Mouse (Mus musculus): ENCODE results near the gene Iqcg. TPM values are rescaled to one million over a fixed set of nuclear protein-coding genes. Genes with fewer than 3 reads are reported as not detected.
"Not testable (repeated sequence)": the region's sequence is repeated elsewhere in the genome, so short reads cannot be mapped to it uniquely, and the experiment has no call there.

Iqcg gene
- polyA plus RNA-seq, 1 experiment from 2014 or later, result 2.5 TPM

DNA sequence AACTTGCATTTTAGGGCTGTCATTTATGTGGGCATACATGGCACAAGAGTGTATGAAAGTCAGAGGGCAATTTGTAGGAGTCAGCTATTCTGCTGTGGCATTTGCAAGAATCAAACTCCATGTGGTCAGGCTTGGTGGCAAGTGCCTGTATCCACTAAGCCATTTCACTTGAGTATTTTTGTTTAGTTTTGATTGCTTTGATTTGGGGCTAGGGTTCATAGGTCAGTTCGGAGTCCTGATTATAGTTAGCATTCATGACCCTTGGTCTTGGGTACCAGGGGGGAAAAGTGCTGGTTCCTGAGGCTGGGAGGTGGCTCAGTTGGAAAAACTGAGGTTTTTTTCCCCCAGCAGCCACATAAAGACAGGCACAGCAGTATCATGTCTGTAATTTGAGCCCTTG is 3.5 kb upstream of the Iqcg start:
- 87% methylated on average over 1 of the region's 1 CpGs for WGBS
- Histone ChIP-seq H3K9ac (ENCODE audit: low read length) (no peak overlapping the region), H3K27ac (replicated peaks; ENCODE audit: low read depth, low read length) (no peak overlapping the region), H3K27me3 (ENCODE audit: control insufficient read depth, insufficient read depth, low read length) (no peaks in the 10 kb centered on the region), H3K4me3 (ENCODE audit: low read depth, low read length) (no peak overlapping the region), H3K9me3 (ENCODE audit: control insufficient read depth, low read length) (no peaks in the 10 kb centered on the region), H3K4me2 (ENCODE audit: low read depth, severe bottlenecking) (no peak overlapping the region), H3K36me3 (ENCODE audit: control insufficient read depth, insufficient read depth, low read length) (peaks cover 20% of the 10 kb centered on the region; the same call in 1 of the 2 replicates), H3K4me1 (ENCODE audit: control insufficient read depth, insufficient read depth, low read length) (peaks cover 11% of the 10 kb centered on the region)
- DNase-seq (ENCODE audit: low spot score), result no peak
- no peak for ATAC-seq (ENCODE audit: insufficient number of reproducible peaks, low FRiP score, low TSS enrichment, low read depth)

DNA sequence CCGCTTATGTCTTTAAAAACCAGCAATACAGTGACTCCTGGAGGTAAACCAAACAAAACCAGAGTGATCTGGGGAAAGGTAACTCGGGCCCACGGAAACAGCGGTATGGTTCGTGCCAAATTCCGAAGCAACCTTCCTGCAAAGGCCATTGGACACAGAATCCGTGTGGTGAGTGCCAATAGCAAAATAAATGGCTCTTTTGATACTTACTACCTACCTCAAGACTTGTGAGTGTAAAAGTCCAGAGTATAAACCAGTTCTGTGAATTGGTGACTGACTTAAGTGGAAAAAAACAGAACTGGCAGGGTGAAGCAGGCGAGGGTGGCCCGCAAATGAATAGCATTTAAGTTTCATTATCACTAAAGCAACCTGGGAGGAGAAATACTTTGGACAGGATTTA is 2.6 kb upstream of the Iqcg start:
- not testable (repeated sequence) for H3K27ac ChIP-seq (replicated peaks; ENCODE audit: low read depth, low read length); H3K4me3 ChIP-seq (ENCODE audit: low read depth, low read length); DNase-seq (ENCODE audit: low spot score); ATAC-seq (ENCODE audit: insufficient number of reproducible peaks, low FRiP score, low TSS enrichment, low read depth); H3K27me3 ChIP-seq (ENCODE audit: control insufficient read depth, insufficient read depth, low read length); H3K9ac ChIP-seq (ENCODE audit: low read length); H3K4me2 ChIP-seq (ENCODE audit: low read depth, severe bottlenecking); H3K4me1 ChIP-seq (ENCODE audit: control insufficient read depth, insufficient read depth, low read length); H3K9me3 ChIP-seq (ENCODE audit: control insufficient read depth, low read length)
- H3K36me3 ChIP-seq (ENCODE audit: control insufficient read depth, insufficient read depth, low read length), result peaks cover 20% of the 10 kb centered on the region; the same call in 1 of the 2 replicates
- 93% methylated on average over 9 of the region's 9 CpGs for WGBS

DNA sequence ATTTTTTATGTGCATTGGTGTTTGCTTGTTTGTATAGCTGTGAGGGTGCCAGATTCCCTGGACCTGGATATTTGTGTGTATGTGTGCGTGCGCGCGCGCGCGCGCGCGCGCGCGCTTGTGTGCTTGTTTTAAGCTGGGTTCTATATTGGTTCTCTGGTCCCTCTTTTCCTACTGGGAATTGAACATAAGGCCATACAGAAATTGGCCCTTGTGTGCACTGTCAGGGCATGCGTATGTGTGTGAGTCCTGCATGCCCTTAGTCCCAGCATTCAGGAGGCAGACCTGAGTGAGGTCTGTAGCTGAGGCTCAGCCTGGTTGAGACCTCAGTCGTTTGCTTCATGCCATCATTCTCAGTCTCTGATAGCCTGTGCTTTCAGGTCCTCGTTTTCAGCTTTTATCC is 2.0 kb upstream of the Iqcg start:
- Histone ChIP-seq H3K27me3 (ENCODE audit: control insufficient read depth, insufficient read depth, low read length) (no peaks in the 10 kb centered on the region), H3K36me3 (ENCODE audit: control insufficient read depth, insufficient read depth, low read length) (peaks cover 20% of the 10 kb centered on the region; the same call in 1 of the 2 replicates), H3K4me1 (ENCODE audit: control insufficient read depth, insufficient read depth, low read length) (peaks cover 7% of the 10 kb centered on the region), H3K27ac (replicated peaks; ENCODE audit: low read depth, low read length) (no peak overlapping the region), H3K4me3 (ENCODE audit: low read depth, low read length) (peak overlapping the region; percentile 14; the same call in 1 of the 2 replicates), H3K4me2 (ENCODE audit: low read depth, severe bottlenecking) (peak overlapping the region; percentile 35; the same call in 1 of the 2 replicates), H3K9ac (ENCODE audit: low read length) (peak overlapping the region; percentile 47; the same call in 1 of the 2 replicates), H3K9me3 (ENCODE audit: control insufficient read depth, low read length) (no peaks in the 10 kb centered on the region)
- DNase-seq (ENCODE audit: low spot score) (no peak), ATAC-seq (ENCODE audit: insufficient number of reproducible peaks, low FRiP score, low TSS enrichment, low read depth) (no peak)
- WGBS, result 86% methylated on average over 16 of the region's 16 CpGs

- H3K9me3 ChIP-seq (ENCODE audit: control insufficient read depth, low read length), result no peaks in the 10 kb centered on the region
- H3K4me3 ChIP-seq (ENCODE audit: low read depth, low read length), result peak overlapping the region; percentile 97
- DNase-seq (ENCODE audit: low spot score) (no peak), ATAC-seq (ENCODE audit: insufficient number of reproducible peaks, low FRiP score, low TSS enrichment, low read depth) (peak; percentile 7; the same call in 1 of the 2 replicates)
- peaks cover 20% of the 10 kb centered on the region; the same call in 1 of the 2 replicates for H3K36me3 ChIP-seq (ENCODE audit: control insufficient read depth, insufficient read depth, low read length)
- H3K4me1 ChIP-seq (ENCODE audit: control insufficient read depth, insufficient read depth, low read length), result peaks cover 5% of the 10 kb centered on the region
- H3K4me2 ChIP-seq (ENCODE audit: low read depth, severe bottlenecking), result peak overlapping the region; percentile 51
- no peaks in the 10 kb centered on the region for H3K27me3 ChIP-seq (ENCODE audit: control insufficient read depth, insufficient read depth, low read length)
- H3K27ac ChIP-seq (replicated peaks; ENCODE audit: low read depth, low read length), result peak overlapping the region; percentile 90
- peak overlapping the region; percentile 98 for H3K9ac ChIP-seq (ENCODE audit: low read length)
- WGBS, result under 1% methylated on average over 24 of the region's 24 CpGs
Observed at GRCm38 (mm10) chr16:33056786-33057185, 768 bp upstream of the Iqcg start.

DNA sequence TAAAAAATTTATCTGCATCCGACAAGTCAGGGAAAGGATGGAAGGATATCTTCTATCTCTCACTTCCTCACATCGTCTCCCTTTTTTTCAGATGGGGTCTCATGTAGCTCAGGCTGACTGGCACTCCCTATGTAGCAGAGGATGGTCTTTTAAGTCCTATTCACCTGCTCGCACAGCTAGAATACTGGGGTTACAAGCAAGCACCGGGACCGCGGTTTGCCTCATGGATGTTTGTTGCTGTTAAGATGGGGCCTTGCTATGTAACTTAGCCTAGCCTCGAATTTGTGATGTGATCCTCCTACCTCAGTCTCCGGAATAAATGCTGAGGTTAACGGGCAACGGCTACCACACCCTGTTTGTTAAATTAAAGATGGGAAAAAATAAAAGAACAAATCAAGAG is 363 bp downstream of the Iqcg start:
- Histone ChIP-seq H3K4me2 (ENCODE audit: low read depth, severe bottlenecking) (peak overlapping the region; percentile 45; the same call in 1 of the 2 replicates), H3K27ac (replicated peaks; ENCODE audit: low read depth, low read length) (no peak overlapping the region), H3K4me3 (ENCODE audit: low read depth, low read length) (peak overlapping the region; percentile 97; the same call in 1 of the 2 replicates), H3K9me3 (ENCODE audit: control insufficient read depth, low read length) (no peaks in the 10 kb centered on the region), H3K27me3 (ENCODE audit: control insufficient read depth, insufficient read depth, low read length) (no peaks in the 10 kb centered on the region), H3K4me1 (ENCODE audit: control insufficient read depth, insufficient read depth, low read length) (peaks cover 5% of the 10 kb centered on the region), H3K9ac (ENCODE audit: low read length) (no peak overlapping the region), H3K36me3 (ENCODE audit: control insufficient read depth, insufficient read depth, low read length) (peaks cover 18% of the 10 kb centered on the region; the same call in 1 of the 2 replicates)
- ATAC-seq (ENCODE audit: insufficient number of reproducible peaks, low FRiP score, low TSS enrichment, low read depth), result peak; percentile 48; the same call in 1 of the 2 replicates
- WGBS, result 24% methylated on average over 10 of the region's 10 CpGs
- no peak for DNase-seq (ENCODE audit: low spot score)

DNA sequence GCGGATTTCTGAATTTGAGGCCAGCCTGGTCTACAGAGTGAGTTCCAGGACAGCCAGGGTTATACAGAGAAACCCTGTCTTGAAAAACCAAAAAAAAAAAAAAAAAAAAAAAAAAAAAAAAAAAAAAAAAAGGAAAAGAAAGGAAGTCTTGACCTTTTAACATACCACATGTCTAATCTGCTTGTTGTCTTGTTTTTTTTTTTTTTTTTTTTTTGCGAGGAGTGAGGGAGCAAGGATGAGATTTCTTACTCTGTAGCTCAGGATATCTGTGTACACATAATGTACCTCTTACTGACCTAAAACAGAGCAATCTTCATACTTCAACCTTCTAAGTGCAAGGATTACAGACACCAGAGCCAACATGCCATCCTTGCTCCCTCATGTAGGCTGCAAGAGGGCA is 1.1 kb downstream of the Iqcg start:
- H3K4me2 ChIP-seq (ENCODE audit: low read depth, severe bottlenecking); DNase-seq (ENCODE audit: low spot score); H3K4me3 ChIP-seq (ENCODE audit: low read depth, low read length); H3K9me3 ChIP-seq (ENCODE audit: control insufficient read depth, low read length); H3K9ac ChIP-seq (ENCODE audit: low read length); ATAC-seq (ENCODE audit: insufficient number of reproducible peaks, low FRiP score, low TSS enrichment, low read depth); H3K4me1 ChIP-seq (ENCODE audit: control insufficient read depth, insufficient read depth, low read length); H3K27me3 ChIP-seq (ENCODE audit: control insufficient read depth, insufficient read depth, low read length); H3K27ac ChIP-seq (replicated peaks; ENCODE audit: low read depth, low read length): not testable (repeated sequence)
- H3K36me3 ChIP-seq (ENCODE audit: control insufficient read depth, insufficient read depth, low read length), result peaks cover 11% of the 10 kb centered on the region; the same call in 1 of the 2 replicates
- 85% methylated on average over 2 of the region's 2 CpGs for WGBS

DNA sequence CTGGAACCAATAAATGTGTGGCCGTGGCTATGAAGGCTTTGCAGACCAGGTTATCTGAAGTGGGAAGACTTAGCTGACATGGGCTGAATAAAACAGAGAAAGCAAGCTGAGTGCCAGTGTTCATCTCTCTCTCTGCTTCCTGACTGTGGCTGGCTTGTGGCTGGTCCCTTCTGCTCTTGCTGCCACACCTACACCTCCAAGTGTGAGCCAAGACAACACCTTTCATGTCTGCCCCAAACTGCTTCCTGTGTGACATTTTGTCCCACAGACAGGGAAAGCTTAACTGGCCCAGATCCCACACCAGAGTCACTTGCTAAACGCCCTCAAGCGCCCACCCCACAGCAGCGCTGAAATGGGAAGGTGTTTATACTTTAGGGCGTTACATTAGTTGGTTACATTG is 2.9 kb downstream of the Iqcg start:
- DNase-seq (ENCODE audit: low spot score) (no peak), ATAC-seq (ENCODE audit: insufficient number of reproducible peaks, low FRiP score, low TSS enrichment, low read depth) (no peak)
- Histone ChIP-seq H3K9me3 (ENCODE audit: control insufficient read depth, low read length) (no peaks in the 10 kb centered on the region), H3K27me3 (ENCODE audit: control insufficient read depth, insufficient read depth, low read length) (no peaks in the 10 kb centered on the region), H3K36me3 (ENCODE audit: control insufficient read depth, insufficient read depth, low read length) (0 out of 2 replicates have a peak, but pooled peaks cover 3% of the 10 kb centered on the region), H3K4me3 (ENCODE audit: low read depth, low read length) (no peak overlapping the region), H3K4me2 (ENCODE audit: low read depth, severe bottlenecking) (no peak overlapping the region), H3K4me1 (ENCODE audit: control insufficient read depth, insufficient read depth, low read length) (peaks cover 4% of the 10 kb centered on the region), H3K27ac (replicated peaks; ENCODE audit: low read depth, low read length) (no peak overlapping the region), H3K9ac (ENCODE audit: low read length) (no peak overlapping the region)
- 62% methylated on average over 5 of the region's 5 CpGs for WGBS

DNA sequence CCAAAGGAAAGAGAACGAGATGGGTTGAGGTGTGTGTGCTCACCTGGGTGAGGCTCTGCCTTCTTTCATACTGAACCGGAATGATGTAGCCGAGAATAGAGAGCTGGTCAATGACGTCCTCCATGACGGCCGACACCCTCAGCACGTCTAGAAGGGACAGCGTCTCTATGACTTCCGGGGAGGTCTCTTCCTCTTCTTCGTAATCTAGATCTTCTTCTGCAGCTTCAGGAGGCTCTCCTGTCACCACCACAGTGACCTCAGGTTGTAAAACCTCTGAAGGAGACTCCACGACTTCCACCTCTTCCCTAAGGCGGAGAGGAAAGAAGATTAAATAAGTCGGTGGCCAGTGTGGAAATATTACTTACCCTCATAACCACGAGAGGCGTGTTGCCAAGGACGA is 6.2 kb downstream of the Iqcg start:
- no peak overlapping the region for H3K4me2 ChIP-seq (ENCODE audit: low read depth, severe bottlenecking)
- ATAC-seq (ENCODE audit: insufficient number of reproducible peaks, low FRiP score, low TSS enrichment, low read depth), result no peak
- no peak for DNase-seq (ENCODE audit: low spot score)
- H3K4me1 ChIP-seq (ENCODE audit: control insufficient read depth, insufficient read depth, low read length), result no peaks in the 10 kb centered on the region
- no peak overlapping the region for H3K4me3 ChIP-seq (ENCODE audit: low read depth, low read length)
- 90% methylated on average over 16 of the region's 16 CpGs for WGBS
- no peaks in the 10 kb centered on the region for H3K9me3 ChIP-seq (ENCODE audit: control insufficient read depth, low read length)
- H3K27ac ChIP-seq (replicated peaks; ENCODE audit: low read depth, low read length), result no peak overlapping the region
- no peaks in the 10 kb centered on the region for H3K27me3 ChIP-seq (ENCODE audit: control insufficient read depth, insufficient read depth, low read length)
- H3K9ac ChIP-seq (ENCODE audit: low read length), result no peak overlapping the region
- H3K36me3 ChIP-seq (ENCODE audit: control insufficient read depth, insufficient read depth, low read length), result no peaks in the 10 kb centered on the region

DNA sequence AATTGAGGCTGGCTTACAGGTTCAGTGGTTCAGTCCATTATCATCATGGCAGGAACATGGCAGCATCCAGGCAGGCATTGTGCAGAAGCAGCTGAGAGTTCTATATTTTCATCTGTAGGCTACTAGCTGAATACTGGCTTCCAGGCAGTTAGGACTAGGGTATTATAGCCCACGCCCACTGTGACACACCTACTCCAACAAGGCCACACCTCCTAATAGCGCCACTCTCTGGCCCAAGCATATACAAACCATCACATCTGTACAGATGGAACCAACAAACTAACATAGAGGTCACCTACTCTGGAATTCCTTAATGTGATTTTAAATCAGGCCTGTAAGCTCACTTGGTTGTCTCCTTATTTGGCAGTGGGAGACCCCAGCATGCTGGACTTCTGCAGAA is 7.3 kb downstream of the Iqcg start:
- Histone ChIP-seq H3K36me3 (ENCODE audit: control insufficient read depth, insufficient read depth, low read length) (no peaks in the 10 kb centered on the region), H3K9ac (ENCODE audit: low read length) (no peak overlapping the region), H3K4me3 (ENCODE audit: low read depth, low read length) (no peak overlapping the region), H3K4me2 (ENCODE audit: low read depth, severe bottlenecking) (no peak overlapping the region), H3K4me1 (ENCODE audit: control insufficient read depth, insufficient read depth, low read length) (no peaks in the 10 kb centered on the region), H3K27me3 (ENCODE audit: control insufficient read depth, insufficient read depth, low read length) (no peaks in the 10 kb centered on the region), H3K27ac (replicated peaks; ENCODE audit: low read depth, low read length) (no peak overlapping the region), H3K9me3 (ENCODE audit: control insufficient read depth, low read length) (no peaks in the 10 kb centered on the region)
- 76% methylated on average over 2 of the region's 2 CpGs for WGBS
- ATAC-seq (ENCODE audit: insufficient number of reproducible peaks, low FRiP score, low TSS enrichment, low read depth) (no peak), DNase-seq (ENCODE audit: low spot score) (no peak)
